Mouse (Mus musculus) kidney, embryonic 16.5 days (tissue): ENCODE data around the gene Pla1a. TPM values are rescaled to one million over a fixed set of nuclear protein-coding genes. Genes with fewer than 3 reads are reported as not detected.

Source experiments
- ATAC-seq: fragments of 200-750 bp; cut with Nextera tagmentation; 2 replicates; pipeline ENCODE4 v1.8.0; 2017; ENCODE audit warnings: moderate TSS enrichment; ENCODE audit not compliant: low FRiP score, low TSS enrichment
- H3K27ac ChIP-seq: fragments of 300-500 bp; sonication (generic); 2 replicates; pipeline ENCODE4 v1.5.1; 2014; ENCODE audit warnings: low read length
- H3K27me3 ChIP-seq: fragments of 300-500 bp; sonication (generic); 2 replicates; pipeline ENCODE4 v1.6.1; 2014; ENCODE audit warnings: low read length, control low read depth, mixed read lengths; ENCODE audit not compliant: insufficient read depth
- H3K36me3 ChIP-seq: fragments of 300-500 bp; sonication (generic); 2 replicates; pipeline ENCODE4 v1.6.1; 2014; ENCODE audit warnings: low read length, control low read depth, mixed read lengths; ENCODE audit not compliant: insufficient read depth
- H3K4me1 ChIP-seq: fragments of 300-500 bp; sonication (generic); 2 replicates; pipeline ENCODE4 v1.6.1; 2014; ENCODE audit warnings: low read length, control low read depth, mixed read lengths; ENCODE audit not compliant: insufficient read depth
- H3K4me2 ChIP-seq: fragments of 300-500 bp; sonication (generic); replicated peaks from 2 replicates; pipeline ENCODE4 v1.6.1; 2014; ENCODE audit warnings: low read depth, low read length
- H3K4me3 ChIP-seq: fragments of 300-500 bp; sonication (generic); 2 replicates; pipeline ENCODE4 v1.5.1; 2014; ENCODE audit warnings: mild to moderate bottlenecking, low read length
- H3K9ac ChIP-seq: fragments of 300-500 bp; sonication (generic); replicated peaks from 2 replicates; pipeline ENCODE4 v1.6.1; 2014; ENCODE audit warnings: low read length
- H3K9me3 ChIP-seq: fragments of 300-500 bp; sonication (generic); 2 replicates; pipeline ENCODE4 v1.6.1; 2016; ENCODE audit warnings: low read length, control low read depth
- WGBS: fragments of 180-500 bp; shearing (Covaris S2); extraction: QIAGEN DNeasy Blood & Tissue Kit; methylation state at CpG from one replicate; pipeline ENCODE4 v1.1.7; 2014; 5-methylcytosine and 5-hydroxymethylcytosine counted together
- polyA plus RNA-seq: library from polyadenylated mRNA; unstranded; fragments of >200 nt; fragmentation: Nextera tagmentation; extraction: Ambion mirVana; gene quantifications from 2 replicates; pipeline ENCODE4 v1.2.1, GENCODE M21; 2015

Pla1a gene
- polyA plus RNA-seq, 1 experiment from 2014 or later, result 10.0 TPM

DNA sequence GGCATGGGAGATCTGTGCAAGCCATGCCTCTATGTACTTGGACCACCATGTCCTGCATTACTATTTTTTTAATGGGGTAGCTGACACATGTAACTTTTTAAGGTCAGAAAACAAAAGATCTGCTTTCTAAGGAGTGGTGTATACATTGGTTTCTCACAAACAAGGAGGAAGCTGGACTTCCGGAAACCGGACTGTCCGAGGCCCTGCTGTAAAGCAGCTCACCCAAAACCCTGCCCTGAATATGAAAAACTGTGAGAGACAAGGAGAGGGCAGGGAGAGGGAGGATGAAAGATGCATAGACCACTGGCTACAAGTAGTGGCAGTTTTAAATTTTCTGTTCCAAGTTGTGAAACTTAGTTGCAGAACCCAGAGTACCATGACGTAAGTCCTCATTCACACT lies 27.0 kb upstream of the Pla1a start:
- no peak overlapping the region for H3K4me3 ChIP-seq
- no peak for ATAC-seq
- H3K4me2 ChIP-seq, result no peak overlapping the region
- H3K9me3 ChIP-seq, result no peaks in the 10 kb centered on the region
- no peak overlapping the region for H3K27ac ChIP-seq
- H3K4me1 ChIP-seq, result no peaks in the 10 kb centered on the region
- no peak overlapping the region for H3K9ac ChIP-seq
- no peaks in the 10 kb centered on the region for H3K27me3 ChIP-seq
- H3K36me3 ChIP-seq, result no peaks in the 10 kb centered on the region
- WGBS, result 90% methylated on average over 4 of the region's 4 CpGs

DNA sequence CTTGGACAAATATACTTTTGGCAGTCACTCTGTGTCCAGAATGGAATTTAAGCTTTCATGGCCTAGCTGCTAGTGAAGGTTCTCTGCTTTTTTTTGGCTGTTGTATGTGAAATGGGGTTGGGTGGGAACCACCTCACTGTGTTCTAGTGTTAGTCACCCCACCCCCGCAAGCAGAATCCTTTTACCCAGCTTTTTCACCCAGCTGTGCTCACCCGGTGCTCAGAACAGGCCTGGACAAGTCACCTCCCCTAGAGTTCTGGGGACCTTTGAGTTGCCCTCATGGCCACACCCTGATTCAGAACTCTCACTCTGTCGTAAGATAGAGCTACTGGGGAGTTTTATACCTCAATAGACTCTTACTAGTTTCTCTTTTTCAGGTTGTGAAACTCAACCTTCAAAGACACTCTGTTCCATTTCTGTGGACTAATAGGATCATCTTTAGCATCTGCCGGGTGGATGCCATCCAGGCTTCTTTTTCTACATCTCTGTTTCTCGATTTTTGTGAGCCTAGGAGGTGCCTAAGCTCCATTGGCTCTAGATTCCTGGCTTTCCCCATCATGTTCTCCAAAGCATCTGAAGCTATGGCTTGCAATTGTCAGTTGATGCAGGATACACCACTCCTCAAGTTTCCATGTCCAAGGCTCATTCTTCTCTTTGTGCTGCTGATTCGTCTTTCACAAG lies 25.8 kb upstream of the Pla1a start:
- Histone ChIP-seq H3K36me3 (no peaks in the 10 kb centered on the region), H3K4me2 (no peak overlapping the region), H3K9ac (no peak overlapping the region), H3K27me3 (no peaks in the 10 kb centered on the region), H3K4me3 (no peak overlapping the region), H3K27ac (no peak overlapping the region), H3K4me1 (no peaks in the 10 kb centered on the region), H3K9me3 (no peaks in the 10 kb centered on the region)
- WGBS, result 60% methylated on average over 6 of the region's 6 CpGs
- ATAC-seq, result no peak

- H3K9me3 ChIP-seq, result no peaks in the 10 kb centered on the region
- no peak overlapping the region for H3K27ac ChIP-seq
- peaks cover 1% of the 10 kb centered on the region for H3K4me1 ChIP-seq
- WGBS, result 53% methylated on average over 11 of the region's 11 CpGs
- no peaks in the 10 kb centered on the region for H3K36me3 ChIP-seq
- no peak overlapping the region for H3K9ac ChIP-seq
- no peak overlapping the region for H3K4me2 ChIP-seq
- H3K4me3 ChIP-seq, result no peak overlapping the region
- ATAC-seq, result no peak
- no peaks in the 10 kb centered on the region for H3K27me3 ChIP-seq
Measured at GRCm38 (mm10) chr16:38456812-38457567, 24.0 kb upstream of the Pla1a start.

GRCm38 (mm10) chr16:38455511-38456418 lies 22.8 kb upstream of the Pla1a start, which contains the start of gene Cd80:
Gene Cd80 (plus strand): TSS chr16:38455561.
- no peak within 1 kb of the TSS for H3K9ac ChIP-seq
- peaks cover 11% of the 10 kb centered on the region for H3K4me1 ChIP-seq
- H3K4me3 ChIP-seq, result no peak within 1 kb of the TSS
- H3K27ac ChIP-seq, result no peak within 1 kb of the TSS
- H3K36me3 ChIP-seq, result no peaks in the 10 kb centered on the region
- H3K4me2 ChIP-seq, result no peak within 1 kb of the TSS
- no peak for ATAC-seq
- no peaks in the 10 kb centered on the region for H3K27me3 ChIP-seq
- no peaks in the 10 kb centered on the region for H3K9me3 ChIP-seq
- WGBS, result 67% methylated on average over 16 of the region's 17 CpGs

DNA sequence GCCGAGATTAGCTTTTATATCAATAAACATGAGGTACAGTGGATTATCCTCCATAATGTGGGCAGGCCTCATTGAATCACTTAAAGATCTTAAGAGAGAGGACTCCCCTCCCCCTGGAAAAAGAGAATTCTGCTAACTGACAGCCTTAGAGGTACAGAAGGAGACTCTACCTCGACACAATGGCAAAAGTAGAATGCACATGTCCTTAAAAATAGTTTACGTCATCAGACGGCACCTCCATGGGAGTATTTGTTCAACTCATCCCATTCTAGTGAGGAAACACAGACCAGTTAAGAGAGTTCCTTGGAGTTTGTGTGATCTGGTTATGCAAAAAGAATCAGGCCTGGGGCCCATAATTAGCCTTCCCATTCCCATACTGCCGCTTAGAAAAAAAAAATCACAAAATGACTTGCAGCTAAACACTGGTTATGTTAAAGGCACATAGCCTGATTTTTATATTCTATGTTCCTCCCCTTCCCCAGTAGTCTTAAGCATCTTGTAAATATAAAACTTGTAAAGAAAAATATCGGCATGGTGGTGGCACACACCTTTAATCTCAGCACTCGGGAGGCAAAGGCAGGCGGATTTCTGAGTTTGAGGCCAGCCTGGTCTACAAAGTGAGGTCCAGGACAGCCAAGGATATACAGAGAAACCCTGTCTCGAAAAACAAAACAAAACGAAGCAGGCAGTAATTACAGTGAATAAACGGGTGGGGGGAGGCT lies 21.7 kb upstream of the Pla1a start:
- no peak overlapping the region for H3K4me2 ChIP-seq
- no peaks in the 10 kb centered on the region for H3K27me3 ChIP-seq
- no peaks in the 10 kb centered on the region for H3K9me3 ChIP-seq
- peaks cover 6% of the 10 kb centered on the region; the same call in 1 of the 2 replicates for H3K36me3 ChIP-seq
- WGBS, result 70% methylated on average over 11 of the region's 11 CpGs
- ATAC-seq, result no peak
- no peak overlapping the region for H3K4me3 ChIP-seq
- peaks cover 11% of the 10 kb centered on the region for H3K4me1 ChIP-seq
- H3K9ac ChIP-seq, result no peak overlapping the region
- H3K27ac ChIP-seq, result no peak overlapping the region

- 90% methylated on average over 4 of the region's 4 CpGs for WGBS
- H3K9ac ChIP-seq, result no peak overlapping the region
- peaks cover 11% of the 10 kb centered on the region for H3K4me1 ChIP-seq
- no peaks in the 10 kb centered on the region for H3K9me3 ChIP-seq
- H3K4me2 ChIP-seq, result no peak overlapping the region
- no peak overlapping the region for H3K27ac ChIP-seq
- H3K4me3 ChIP-seq, result no peak overlapping the region
- ATAC-seq, result no peak
- no peaks in the 10 kb centered on the region for H3K27me3 ChIP-seq
- peaks cover 10% of the 10 kb centered on the region for H3K36me3 ChIP-seq
Measured at GRCm38 (mm10) chr16:38453952-38454351, 21.0 kb upstream of the Pla1a start.

GRCm38 (mm10) chr16:38453203-38453553 lies 20.2 kb upstream of the Pla1a start:
- Histone ChIP-seq H3K27ac (peak overlapping the region; percentile 97), H3K4me1 (peaks cover 11% of the 10 kb centered on the region), H3K4me2 (peak overlapping the region; percentile 82), H3K27me3 (no peaks in the 10 kb centered on the region), H3K9me3 (no peaks in the 10 kb centered on the region), H3K9ac (peak overlapping the region; percentile 96), H3K36me3 (peaks cover 17% of the 10 kb centered on the region), H3K4me3 (peak overlapping the region; percentile 77)
- no peak for ATAC-seq
- 24% methylated on average over 3 of the region's 3 CpGs for WGBS

GRCm38 (mm10) chr16:38452442-38453202 lies 19.7 kb upstream of the Pla1a start, which contains the start of gene Adprh:
Gene Adprh (minus strand): TSS chr16:38452703.
- H3K9ac ChIP-seq, result peak within 1 kb of the TSS; percentile 96
- peak within 1 kb of the TSS; percentile 77 for H3K4me3 ChIP-seq
- no peaks in the 10 kb centered on the region for H3K9me3 ChIP-seq
- H3K27me3 ChIP-seq, result no peaks in the 10 kb centered on the region
- H3K27ac ChIP-seq, result peak within 1 kb of the TSS; percentile 97
- ATAC-seq, result peak; percentile 99
- peak within 1 kb of the TSS; percentile 82 for H3K4me2 ChIP-seq
- H3K4me1 ChIP-seq, result peaks cover 11% of the 10 kb centered on the region
- H3K36me3 ChIP-seq, result peaks cover 19% of the 10 kb centered on the region
- under 1% methylated on average over 53 of the region's 61 CpGs for WGBS
